Mouse (Mus musculus) CH12.LX (cell line): ENCODE data around the gene Stambpl1. TPM values are rescaled to one million over a fixed set of nuclear protein-coding genes. Genes with fewer than 3 reads are reported as not detected.
A peak's percentile ranks its signal among the peaks of the same experiment; 100 is the strongest.

Experiments used
- DNase-seq: peaks from one replicate; pipeline ENCODE4 v3.0.0-alpha.2; 2013; ENCODE audit errors: extremely low read depth
- H3K27ac ChIP-seq: 2 replicates; pipeline ENCODE4 v1.5.1; 2012; ENCODE audit warnings: low read depth, mild to moderate bottlenecking, control low read depth, moderate library complexity; ENCODE audit not compliant: insufficient read depth
- H3K27me3 ChIP-seq: replicated peaks from 2 replicates; pipeline ENCODE3; 2012; ENCODE audit warnings: inconsistent platforms
- H3K36me3 ChIP-seq, 2 experiments: replicated peaks in 1 of 2; 2 replicates each; pipeline versions ENCODE3 to v1.6.1; 2012; ENCODE audit warnings: inconsistent platforms in 1 of 2, low read length in 1 of 2, mild to moderate bottlenecking in 1 of 2, mixed read lengths in 1 of 2, moderate library complexity in 1 of 2; ENCODE audit not compliant: control insufficient read depth in 1 of 2, insufficient read depth in 1 of 2
- H3K4me1 ChIP-seq, 2 experiments: 2 replicates each; pipeline ENCODE4 v1.6.1; 2012; ENCODE audit warnings: inconsistent platforms in 1 of 2, moderate library complexity in 1 of 2; ENCODE audit not compliant: insufficient read depth in 2 of 2, control insufficient read depth in 1 of 2
- H3K4me2 ChIP-seq: 2 replicates; pipeline ENCODE4 v1.6.1; 2012; ENCODE audit warnings: low read depth, mild to moderate bottlenecking, control low read depth; ENCODE audit not compliant: poor library complexity, insufficient read depth, severe bottlenecking
- H3K4me3 ChIP-seq, 3 experiments: fragments of 150-350 bp in 1 of 3; sonication (generic) in 1 of 3; replicated peaks in 1 of 3; 2 replicates each; pipeline versions ENCODE3 to v1.5.1; 2011 to 2012; ENCODE audit warnings: low read depth in 2 of 3, low read length in 2 of 3, mild to moderate bottlenecking in 2 of 3, moderate library complexity in 2 of 3, control low read depth in 1 of 3, improper control_type of control experiment in 1 of 3, inconsistent platforms in 1 of 3, mixed read lengths in 1 of 3; ENCODE audit not compliant: poor library complexity in 1 of 3
- H3K79me2 ChIP-seq: replicated peaks from 2 replicates; pipeline ENCODE4 v1.6.1; 2012; ENCODE audit warnings: mild to moderate bottlenecking, moderate library complexity; ENCODE audit not compliant: control insufficient read depth, poor library complexity, insufficient read depth, severe bottlenecking; ENCODE audit errors: extremely low read depth
- H3K9ac ChIP-seq: 2 replicates; pipeline ENCODE4 v1.6.1; 2012; ENCODE audit warnings: low read depth, mild to moderate bottlenecking, control low read depth, moderate library complexity; ENCODE audit not compliant: insufficient read depth
- H3K9me3 ChIP-seq: replicated peaks from 2 replicates; pipeline ENCODE3; 2012; ENCODE audit warnings: low read length, inconsistent platforms, mixed read lengths
- BHLHE40 ChIP-seq: IDR thresholded peaks from 2 replicates; pipeline ENCODE4 v1.6.1; 2011; ENCODE audit warnings: mild to moderate bottlenecking, low read depth, low read length, improper control_type of control experiment
- ELF1 ChIP-seq: IDR thresholded peaks from 2 replicates; pipeline ENCODE4 v1.6.1; 2014; ENCODE audit warnings: low read depth, mild to moderate bottlenecking, inconsistent platforms, low read length, improper control_type of control experiment
- EP300 ChIP-seq: IDR thresholded peaks from 2 replicates; pipeline ENCODE4 v1.6.1; 2011; ENCODE audit warnings: low read length, improper control_type of control experiment
- ETS1 ChIP-seq: conservative IDR thresholded peaks from 2 replicates; pipeline ENCODE4 v1.6.1; 2012; ENCODE audit warnings: low read depth, mild to moderate bottlenecking, inconsistent platforms, low read length, improper control_type of control experiment, moderate library complexity
- GABPA ChIP-seq: IDR thresholded peaks from 2 replicates; pipeline ENCODE4 v1.6.1; 2012; ENCODE audit warnings: low read depth, low read length, improper control_type of control experiment, inconsistent platforms; ENCODE audit not compliant: insufficient replicate concordance
- HCFC1 ChIP-seq: IDR thresholded peaks from 2 replicates; pipeline ENCODE4 v1.6.1; 2012; ENCODE audit warnings: low read depth, mild to moderate bottlenecking, inconsistent platforms, low read length, improper control_type of control experiment
- IRF4 ChIP-seq: IDR thresholded peaks from 2 replicates; pipeline ENCODE4 v1.6.1; 2014; ENCODE audit warnings: low read depth, mild to moderate bottlenecking, inconsistent platforms, low read length, improper control_type of control experiment
- JUN ChIP-seq: IDR thresholded peaks from 2 replicates; pipeline ENCODE4 v1.6.1; 2011; ENCODE audit warnings: low read depth, mild to moderate bottlenecking, low read length, improper control_type of control experiment, moderate library complexity; ENCODE audit not compliant: insufficient read depth
- MAX ChIP-seq: IDR thresholded peaks from 2 replicates; pipeline ENCODE4 v1.6.1; 2011; ENCODE audit warnings: low read length, improper control_type of control experiment
- MAZ ChIP-seq: IDR thresholded peaks from 2 replicates; pipeline ENCODE4 v1.6.1; 2012; ENCODE audit warnings: low read depth, mild to moderate bottlenecking, inconsistent platforms, low read length, improper control_type of control experiment, moderate library complexity
- MEF2A ChIP-seq: IDR thresholded peaks from 2 replicates; pipeline ENCODE4 v1.6.1; 2014; ENCODE audit warnings: low read depth, mild to moderate bottlenecking, inconsistent platforms, low read length, improper control_type of control experiment, borderline replicate concordance
- MXI1 ChIP-seq: IDR thresholded peaks from 2 replicates; pipeline ENCODE4 v1.6.1; 2011; ENCODE audit warnings: mild to moderate bottlenecking, low read depth, low read length, improper control_type of control experiment
- MYC ChIP-seq: IDR thresholded peaks from 2 replicates; pipeline ENCODE4 v1.6.1; 2011; ENCODE audit warnings: low read depth, mild to moderate bottlenecking, improper control_type of control experiment, low read length
- NELFE ChIP-seq: IDR thresholded peaks from 2 replicates; pipeline ENCODE4 v1.6.1; 2011; ENCODE audit warnings: low read depth, low read length, improper control_type of control experiment
- PAX5 ChIP-seq: IDR thresholded peaks from 2 replicates; pipeline ENCODE4 v1.6.1; 2012; ENCODE audit warnings: low read length, inconsistent platforms, mixed read lengths
- POLR2A ChIP-seq: IDR thresholded peaks from 2 replicates; pipeline ENCODE4 v1.6.1; 2011; ENCODE audit warnings: low read depth, mild to moderate bottlenecking, improper control_type of control experiment, low read length
- POLR2AphosphoS2 ChIP-seq: IDR thresholded peaks from 2 replicates; pipeline ENCODE4 v1.6.1; 2011; ENCODE audit warnings: low read depth, low read length, improper control_type of control experiment
- RCOR1 ChIP-seq: conservative IDR thresholded peaks from 2 replicates; pipeline ENCODE4 v1.6.1; 2012; ENCODE audit warnings: low read depth, mild to moderate bottlenecking, inconsistent platforms, low read length, improper control_type of control experiment
- SIN3A ChIP-seq: IDR thresholded peaks from 2 replicates; pipeline ENCODE4 v1.6.1; 2012; ENCODE audit warnings: low read length, improper control_type of control experiment, inconsistent platforms
- TBP ChIP-seq: conservative IDR thresholded peaks from 2 replicates; pipeline ENCODE4 v1.6.1; 2011; ENCODE audit warnings: low read depth, low read length, improper control_type of control experiment
- UBTF ChIP-seq: IDR thresholded peaks from 2 replicates; pipeline ENCODE4 v1.6.1; 2012; ENCODE audit warnings: low read depth, mild to moderate bottlenecking, inconsistent platforms, low read length, improper control_type of control experiment, moderate library complexity
- ZC3H11A ChIP-seq: IDR thresholded peaks from 2 replicates; pipeline ENCODE4 v1.6.1; 2012; ENCODE audit warnings: low read depth, mild to moderate bottlenecking, inconsistent platforms, low read length, improper control_type of control experiment
- ZMIZ1 ChIP-seq: IDR thresholded peaks from 2 replicates; pipeline ENCODE4 v1.6.1; 2012; ENCODE audit warnings: low read depth, mild to moderate bottlenecking, inconsistent platforms, low read length, improper control_type of control experiment
- dilution Hi-C: fragments of 300-500 bp; cut with MboI; formaldehyde crosslinking; loops from 2 replicates; pipeline ENCODE4 v1.14.3; 2020; ENCODE audit warnings: low sequenced_read_pairs; ENCODE audit not compliant: extremely low pct_unique_long_range_greater_than_20kb, extremely low pct_ligation_motif_present
- in situ Hi-C: fragments of 300-500 bp; cut with MboI; formaldehyde crosslinking; loops from 3 replicates; pipeline ENCODE4 v1.14.3; 2019; ENCODE audit warnings: low sequenced_read_pairs, low pct_ligation_motif_present, low pct_unique_long_range_greater_than_20kb, mixed read lengths
- polyA plus RNA-seq: library from polyadenylated mRNA; unstranded; fragments of >175 nt; gene quantifications from 2 replicates; pipeline ENCODE4 v1.2.1, GENCODE M21; 2012; ENCODE audit warnings: low read depth; ENCODE audit not compliant: insufficient read length
- total RNA-seq, 2 experiments: library from RNA; depleted of rRNA; stranded (reverse); fragments of 300-350 nt in 1 of 2; fragments of >200 nt in 1 of 2; gene quantifications; 2 replicates each; pipeline ENCODE4 v1.2.3; 2012 to 2014

The Stambpl1 gene
- total and polyA plus RNA-seq, 3 experiments = 29.7 to 48.2 (median 40.6) TPM

GRCm38 (mm10) chr19:34194132-34194745 lies 2.2 kb downstream of the Stambpl1 start (continued):
- peak; percentile 70; the same call in 1 of the 2 replicates for TF ChIP-seq MXI1
- TF ChIP-seq BHLHE40 = peak; percentile 53
- TF ChIP-seq MEF2A = peak; percentile 45; the same call in 1 of the 2 replicates
- no peak for TF ChIP-seq UBTF
- TF ChIP-seq SIN3A = no peak; the same call in 1 of the 2 replicates
- TF ChIP-seq, all 38 proteins: peak for 17

GRCm38 (mm10) chr19:34195031-34195430 lies 3.0 kb downstream of the Stambpl1 start:
- in situ Hi-C loops = no loop called here
- peak overlapping the region; percentile 78; the same call in 1 of the 2 replicates for H3K9ac ChIP-seq
- H3K4me1 ChIP-seq = peaks cover 13 to 65% of the 10 kb centered on the region in 2 experiments
- dilution Hi-C loops = no loop called here
- no peaks in the 10 kb centered on the region for H3K27me3 ChIP-seq
- peak overlapping the region; percentile 57; the same call in 1 of the 2 replicates for H3K27ac ChIP-seq
- peaks cover 63% of the 10 kb centered on the region for H3K79me2 ChIP-seq
- peak overlapping the region; percentile 79 for H3K4me2 ChIP-seq
- peaks cover 0 to 7% of the 10 kb centered on the region in 2 experiments for H3K36me3 ChIP-seq
- peak overlapping the region in 2 of 3 experiments; percentile 28 to 36 for H3K4me3 ChIP-seq
- H3K9me3 ChIP-seq = no peaks in the 10 kb centered on the region
- DNase-seq = no peak
- TF ChIP-seq MAZ (no peak), ZC3H11A (no peak), MAX (no peak), JUN (no peak), EP300 (no peak), PAX5 (no peak), UBTF (no peak), NELFE (no peak), ELF1 (no peak), IRF4 (no peak), TBP (no peak), GABPA (no peak), POLR2AphosphoS2 (no peak), RCOR1 (no peak), MYC (no peak), POLR2A (no peak), MXI1 (no peak), ETS1 (no peak), ZMIZ1 (no peak), HCFC1 (no peak)
- TF ChIP-seq, all 38 proteins: peak for 0
